ENCODE assay signal across 8 mouse cellular contexts in the genomic region with DNA sequence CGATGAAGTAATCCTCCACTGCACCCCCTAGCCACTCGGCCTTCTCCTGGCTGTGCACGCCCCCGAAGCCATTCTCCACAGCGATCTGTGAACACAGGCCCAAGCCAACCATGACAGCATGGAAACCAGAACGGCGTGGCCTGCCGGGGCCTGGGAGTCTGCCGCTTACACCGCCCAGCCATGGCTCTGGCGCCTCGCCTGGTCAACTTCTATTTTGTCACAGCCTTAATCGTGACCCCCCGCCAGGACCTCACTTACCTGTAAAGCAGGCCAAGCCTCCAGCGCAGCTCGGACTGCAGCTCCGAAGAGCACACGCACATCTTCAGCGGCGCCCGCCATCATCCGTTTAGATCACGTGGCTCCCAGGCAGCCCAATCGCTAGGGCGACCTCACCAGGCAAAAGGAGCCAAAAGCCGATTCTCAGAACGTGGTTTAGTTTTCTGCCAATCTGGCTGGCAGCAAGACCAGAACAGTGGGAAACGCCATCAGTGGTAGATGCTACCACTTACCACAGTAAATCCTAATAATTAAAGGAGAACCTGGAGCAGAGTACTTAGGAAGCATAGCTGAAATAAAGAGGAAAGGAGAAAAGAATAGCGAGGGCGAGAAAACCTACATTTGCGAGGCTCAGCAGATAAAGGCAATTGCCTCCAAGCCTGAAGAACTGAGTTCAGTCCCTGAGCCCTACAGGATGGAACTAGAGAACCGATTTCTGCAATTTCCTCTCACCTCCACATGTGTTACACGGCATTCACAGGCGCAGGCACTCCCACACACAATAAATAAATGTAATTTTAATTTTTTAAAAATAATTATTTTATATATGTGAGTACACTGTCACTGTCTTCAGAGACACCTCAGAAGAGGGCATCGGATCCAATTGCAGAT. TPM values are rescaled to one million over a fixed set of nuclear protein-coding genes. Genes with fewer than 3 reads are reported as not detected.
DNase-seq lines count a peak whose midpoint lies in the region; ATAC-seq and TF ChIP-seq lines count a peak whose summit lies in the region.

Gene Tsr2, minus strand, starts transcription at position 373 of the 888 bp plus-strand sequence.

- H3K4me1 ChIP-seq in erythroblast, embryonic 14.5 days (ENCODE audit: control insufficient read depth) = peaks cover 13% of the 10 kb centered on the region
- 0 out of 2 replicates have a peak, but pooled peaks cover 2% of the 10 kb centered on the region for H3K4me1 ChIP-seq in heart, embryonic 11.5 days (ENCODE audit: control insufficient read depth, insufficient read depth, low read length)
- 0 out of 2 replicates have a peak, but pooled peaks cover 3% of the 10 kb centered on the region for H3K4me1 ChIP-seq in kidney, embryonic 16.5 days (ENCODE audit: insufficient read depth, low read length)
- no peaks in the 10 kb centered on the region for H3K4me1 ChIP-seq in liver, adult 2 months (ENCODE audit: control insufficient read depth, insufficient read depth, low read length)
- no peaks in the 10 kb centered on the region for H3K4me1 ChIP-seq in stomach, embryonic 14.5 days (ENCODE audit: control insufficient read depth, insufficient read depth, low read length)

- peaks cover 2% of the 10 kb centered on the region; the same call in 1 of the 2 replicates for H3K9me3 ChIP-seq in erythroblast, embryonic 14.5 days (ENCODE audit: control insufficient read depth, low read length)
- H3K9me3 ChIP-seq in heart, embryonic 11.5 days (replicated peaks; ENCODE audit: control insufficient read depth, low read length) = no peaks in the 10 kb centered on the region
- H3K9me3 ChIP-seq in kidney, embryonic 16.5 days (ENCODE audit: low read length) = no peaks in the 10 kb centered on the region
- H3K9me3 ChIP-seq in stomach, embryonic 14.5 days (ENCODE audit: control insufficient read depth, low read depth, low read length) = no peaks in the 10 kb centered on the region

- ATAC-seq in heart, embryonic 11.5 days (replicated peaks; ENCODE audit: insufficient number of reproducible peaks, low FRiP score, low TSS enrichment) = peak; percentile 82
- peak; percentile 93 for ATAC-seq in kidney, embryonic 16.5 days (ENCODE audit: low FRiP score, low TSS enrichment)
- ATAC-seq in stomach, embryonic 14.5 days (ENCODE audit: insufficient number of reproducible peaks, insufficient read depth, low FRiP score, low read depth) = peak; percentile 88

- DNase-seq in CD4-positive helper T cell, adult 2 months (ENCODE audit: low read depth, low spot score) = peak; percentile 82
- DNase-seq in brain, embryonic 14.5 days (ENCODE audit: low read depth) = peak; percentile 94
- peak; percentile 69 for DNase-seq in liver, adult 2 months (ENCODE audit: extremely low read depth, low read depth, low spot score)
- DNase-seq in naive thymus-derived CD4-positive, alpha-beta T cell, adult 2 months (ENCODE audit: low read depth) = peak; percentile 79

- H3K27me3 ChIP-seq in erythroblast, embryonic 14.5 days (ENCODE audit: control insufficient read depth) = peaks cover 2% of the 10 kb centered on the region; the same call in 1 of the 2 replicates
- H3K27me3 ChIP-seq in heart, embryonic 11.5 days (ENCODE audit: control insufficient read depth, insufficient read depth, low read length) = no peaks in the 10 kb centered on the region
- peaks cover 2% of the 10 kb centered on the region; the same call in 1 of the 2 replicates for H3K27me3 ChIP-seq in kidney, embryonic 16.5 days (ENCODE audit: insufficient read depth, low read length)
- H3K27me3 ChIP-seq in liver, adult 2 months (ENCODE audit: control insufficient read depth, insufficient read depth, low read length) = no peaks in the 10 kb centered on the region
- no peaks in the 10 kb centered on the region for H3K27me3 ChIP-seq in stomach, embryonic 14.5 days (ENCODE audit: control insufficient read depth, insufficient read depth, low read length)

- 25% methylated on average over 35 of the region's 35 CpGs for WGBS in heart, embryonic 11.5 days (ENCODE audit: insufficient replicate concordance)
- WGBS in kidney, embryonic 16.5 days = 27% methylated on average over 35 of the region's 35 CpGs
- 7% methylated on average over 35 of the region's 35 CpGs for WGBS in liver, adult 2 months
- 23% methylated on average over 35 of the region's 35 CpGs for WGBS in stomach, embryonic 14.5 days

- peaks cover 6% of the 10 kb centered on the region for H3K36me3 ChIP-seq in erythroblast, embryonic 14.5 days (ENCODE audit: control insufficient read depth)
- H3K36me3 ChIP-seq in heart, embryonic 11.5 days (ENCODE audit: control insufficient read depth, insufficient read depth, low read length) = no peaks in the 10 kb centered on the region
- 0 out of 2 replicates have a peak, but pooled peaks cover 3% of the 10 kb centered on the region for H3K36me3 ChIP-seq in kidney, embryonic 16.5 days (ENCODE audit: insufficient read depth, low read length)
- no peaks in the 10 kb centered on the region for H3K36me3 ChIP-seq in liver, adult 2 months (ENCODE audit: control insufficient read depth, insufficient read depth, low read length)
- H3K36me3 ChIP-seq in stomach, embryonic 14.5 days (ENCODE audit: control insufficient read depth, insufficient read depth, low read length) = no peaks in the 10 kb centered on the region

- no peak for TF ChIP-seq CTCF in brain, embryonic 14.5 days (IDR thresholded peaks at IDR 0.05; ENCODE audit: borderline replicate concordance, extremely low read depth, insufficient read depth, insufficient read length)
- 0 out of 2 replicates have a peak, but pooled peaks have one; percentile 13 for TF ChIP-seq CTCF in liver, adult 2 months (IDR thresholded peaks at IDR 0.05; ENCODE audit: low read depth, low read length)

- H3K27ac ChIP-seq in heart, embryonic 11.5 days (ENCODE audit: low read depth, low read length) = peak within 1 kb of the TSS; percentile 22; the same call in 1 of the 2 replicates
- H3K27ac ChIP-seq in kidney, embryonic 16.5 days (ENCODE audit: low read length) = peak within 1 kb of the TSS; percentile 34; the same call in 1 of the 2 replicates
- no peak within 1 kb of the TSS for H3K27ac ChIP-seq in liver, adult 2 months (replicated peaks; ENCODE audit: insufficient read depth, low read depth, low read length)
- H3K27ac ChIP-seq in stomach, embryonic 14.5 days (ENCODE audit: low read length) = no peak within 1 kb of the TSS

- peak within 1 kb of the TSS; percentile 81 for H3K4me3 ChIP-seq in erythroblast, embryonic 14.5 days (replicated peaks)
- H3K4me3 ChIP-seq in heart, embryonic 11.5 days (ENCODE audit: low read depth, low read length) = peak within 1 kb of the TSS; percentile 61
- peak within 1 kb of the TSS; percentile 58 for H3K4me3 ChIP-seq in kidney, embryonic 16.5 days (ENCODE audit: low read length)
- peak within 1 kb of the TSS; percentile 98 for H3K4me3 ChIP-seq in liver, adult 2 months (ENCODE audit: insufficient read depth, low read depth, low read length)
- peak within 1 kb of the TSS; percentile 58 for H3K4me3 ChIP-seq in stomach, embryonic 14.5 days (ENCODE audit: low read depth, low read length)

- peak within 1 kb of the TSS; percentile 78 for H3K9ac ChIP-seq in heart, embryonic 11.5 days (ENCODE audit: low read depth, low read length)
- H3K9ac ChIP-seq in kidney, embryonic 16.5 days (replicated peaks; ENCODE audit: low read length) = peak within 1 kb of the TSS; percentile 68
- peak within 1 kb of the TSS; percentile 78 for H3K9ac ChIP-seq in liver, adult 2 months (ENCODE audit: low read depth, low read length)
- H3K9ac ChIP-seq in stomach, embryonic 14.5 days (replicated peaks; ENCODE audit: low read depth, low read length) = peak within 1 kb of the TSS; percentile 36

- no peak for TF ChIP-seq POLR2A in brain, embryonic 14.5 days (IDR thresholded peaks at IDR 0.05; ENCODE audit: borderline replicate concordance, extremely low read depth, insufficient read depth, insufficient read length, poor library complexity, severe bottlenecking)
- no peak for TF ChIP-seq POLR2A in liver, adult 2 months (IDR thresholded peaks at IDR 0.05; ENCODE audit: extremely low read depth, insufficient read depth, low read length)

- peaks cover 2% of the 10 kb centered on the region; the same call in 1 of the 2 replicates for H3K79me2 ChIP-seq in liver, adult 2 months (ENCODE audit: control insufficient read depth, insufficient read depth, low read length)

- H3K4me2 ChIP-seq in heart, embryonic 11.5 days = peak within 1 kb of the TSS; percentile 64
- H3K4me2 ChIP-seq in kidney, embryonic 16.5 days (replicated peaks; ENCODE audit: low read depth, low read length) = peak within 1 kb of the TSS; percentile 59
- peak within 1 kb of the TSS; percentile 50 for H3K4me2 ChIP-seq in stomach, embryonic 14.5 days (replicated peaks; ENCODE audit: low read depth, low read length)

RNA-seq across cellular contexts. Expression of gene Tsr2, which starts in this region (rescaled TPM):
- 28.2 and 28.4 TPM in 2 replicates for polyA plus RNA-seq in brain, embryonic 14.5 days (2012; rRNA removed)
- polyA plus RNA-seq in erythroblast, embryonic 14.5 days (2012) = 0.06 and 0.21 TPM in 2 replicates
- polyA plus RNA-seq in heart, embryonic 11.5 days (2014; fragmentation: Nextera tagmentation; extraction: Ambion mirVana) = 19.5 and 22.6 TPM in 2 replicates
- 43.1 and 44.7 TPM in 2 replicates for polyA plus RNA-seq in kidney, embryonic 16.5 days (2015; fragmentation: Nextera tagmentation; extraction: Ambion mirVana)
- 6.0 and 6.4 TPM in 2 replicates for total RNA-seq in liver, adult 2 months (2014; rRNA removed)
- polyA plus RNA-seq in liver, adult 2 months (2012; rRNA removed) = 3.2 and 3.4 TPM in 2 replicates
- polyA plus RNA-seq in stomach, embryonic 14.5 days (2014; fragmentation: Nextera tagmentation; extraction: Ambion mirVana) = 34.2 and 37.1 TPM in 2 replicates

Comparison
In these comparisons a context has a peak if more than half of its experiments do, and no peak if none do; other contexts are left out.
1. H3K27ac ChIP-seq: peak in heart, embryonic 11.5 days (single experiment) and kidney, embryonic 16.5 days (single experiment); none in liver, adult 2 months (single experiment) and stomach, embryonic 14.5 days (single experiment).
2. Peak in every context shown above with its lines, with median percentiles within 50 percentile points of each other: DNase-seq, H3K4me3 ChIP-seq, ATAC-seq, H3K4me2 ChIP-seq and H3K9ac ChIP-seq.